Mouse (Mus musculus): ENCODE measurements around the gene Srebf1. TPM values are rescaled to one million over a fixed set of nuclear protein-coding genes. Genes with fewer than 3 reads are reported as not detected.

The Srebf1 gene
- polyA plus RNA-seq, 1 experiment = not detected

GRCm38 (mm10) chr11:60193556-60193955, 28.8 kb downstream of the Srebf1 start:
- TF ChIP-seq CTCF (IDR thresholded peaks at IDR 0.05; ENCODE audit: insufficient read depth, low read depth, low read length) = no peak
- no peak for TF ChIP-seq POLR2A (IDR thresholded peaks at IDR 0.05; ENCODE audit: insufficient read depth, low read depth, low read length)
- Histone ChIP-seq H3K4me1 (ENCODE audit: control insufficient read depth, insufficient read depth, low read length) (peaks cover 21% of the 10 kb centered on the region), H3K27ac (ENCODE audit: insufficient read depth, low read depth, low read length) (no peak overlapping the region), H3K4me3 (ENCODE audit: insufficient read depth, low read depth, low read length) (no peak overlapping the region)
- WGBS = 70% methylated on average over 4 of the region's 4 CpGs

- WGBS = 65% methylated on average over 6 of the region's 6 CpGs
- Histone ChIP-seq H3K4me3 (ENCODE audit: insufficient read depth, low read depth, low read length) (no peak overlapping the region), H3K4me1 (ENCODE audit: control insufficient read depth, insufficient read depth, low read length) (peaks cover 29% of the 10 kb centered on the region), H3K27ac (ENCODE audit: insufficient read depth, low read depth, low read length) (no peak overlapping the region)
- TF ChIP-seq POLR2A (IDR thresholded peaks at IDR 0.05; ENCODE audit: insufficient read depth, low read depth, low read length) (no peak), CTCF (IDR thresholded peaks at IDR 0.05; ENCODE audit: insufficient read depth, low read depth, low read length) (no peak)
Observed at GRCm38 (mm10) chr11:60192534-60192933, 29.8 kb downstream of the Srebf1 start.

GRCm38 (mm10) chr11:60190055-60190641, 32.2 kb downstream of the Srebf1 start:
- TF ChIP-seq POLR2A (IDR thresholded peaks at IDR 0.05; ENCODE audit: insufficient read depth, low read depth, low read length) = no peak
- TF ChIP-seq CTCF (IDR thresholded peaks at IDR 0.05; ENCODE audit: insufficient read depth, low read depth, low read length) = no peak
- Histone ChIP-seq H3K4me1 (ENCODE audit: control insufficient read depth, insufficient read depth, low read length) (peaks cover 52% of the 10 kb centered on the region), H3K27ac (ENCODE audit: insufficient read depth, low read depth, low read length) (no peak overlapping the region), H3K4me3 (ENCODE audit: insufficient read depth, low read depth, low read length) (no peak overlapping the region)
- 94% methylated on average over 17 of the region's 17 CpGs for WGBS

- Histone ChIP-seq H3K4me1 (ENCODE audit: control insufficient read depth, insufficient read depth, low read length) (peaks cover 57% of the 10 kb centered on the region), H3K4me3 (ENCODE audit: insufficient read depth, low read depth, low read length) (no peak overlapping the region), H3K27ac (ENCODE audit: insufficient read depth, low read depth, low read length) (no peak overlapping the region)
- 46% methylated on average over 21 of the region's 21 CpGs for WGBS
- no peak for TF ChIP-seq POLR2A (IDR thresholded peaks at IDR 0.05; ENCODE audit: insufficient read depth, low read depth, low read length)
- TF ChIP-seq CTCF (IDR thresholded peaks at IDR 0.05; ENCODE audit: insufficient read depth, low read depth, low read length) = no peak
Observed at GRCm38 (mm10) chr11:60189501-60190040, 32.8 kb downstream of the Srebf1 start.

GRCm38 (mm10) chr11:60188275-60188853, 34.0 kb downstream of the Srebf1 start:
- TF ChIP-seq CTCF (IDR thresholded peaks at IDR 0.05; ENCODE audit: insufficient read depth, low read depth, low read length) (no peak), POLR2A (IDR thresholded peaks at IDR 0.05; ENCODE audit: insufficient read depth, low read depth, low read length) (no peak)
- H3K27ac ChIP-seq (ENCODE audit: insufficient read depth, low read depth, low read length) = no peak overlapping the region
- WGBS = 83% methylated on average over 25 of the region's 25 CpGs
- no peak overlapping the region for H3K4me3 ChIP-seq (ENCODE audit: insufficient read depth, low read depth, low read length)
- peaks cover 69% of the 10 kb centered on the region for H3K4me1 ChIP-seq (ENCODE audit: control insufficient read depth, insufficient read depth, low read length)

- no peak overlapping the region for H3K4me3 ChIP-seq (ENCODE audit: insufficient read depth, low read depth, low read length)
- WGBS = 57% methylated on average over 11 of the region's 11 CpGs
- H3K27ac ChIP-seq (ENCODE audit: insufficient read depth, low read depth, low read length) = no peak overlapping the region
- peaks cover 76% of the 10 kb centered on the region for H3K4me1 ChIP-seq (ENCODE audit: control insufficient read depth, insufficient read depth, low read length)
- no peak for TF ChIP-seq POLR2A (IDR thresholded peaks at IDR 0.05; ENCODE audit: insufficient read depth, low read depth, low read length)
- no peak for TF ChIP-seq CTCF (IDR thresholded peaks at IDR 0.05; ENCODE audit: insufficient read depth, low read depth, low read length)
Observed at GRCm38 (mm10) chr11:60187070-60187469, 35.3 kb downstream of the Srebf1 start.

- Histone ChIP-seq H3K4me3 (ENCODE audit: insufficient read depth, low read depth, low read length) (no peak overlapping the region), H3K4me1 (ENCODE audit: control insufficient read depth, insufficient read depth, low read length) (peaks cover 84% of the 10 kb centered on the region), H3K27ac (ENCODE audit: insufficient read depth, low read depth, low read length) (peak overlapping the region; percentile 23)
- TF ChIP-seq POLR2A (IDR thresholded peaks at IDR 0.05; ENCODE audit: insufficient read depth, low read depth, low read length) = no peak
- TF ChIP-seq CTCF (IDR thresholded peaks at IDR 0.05; ENCODE audit: insufficient read depth, low read depth, low read length) = no peak
- 68% methylated on average over 20 of the region's 20 CpGs for WGBS
Observed at GRCm38 (mm10) chr11:60185396-60186231, 36.8 kb downstream of the Srebf1 start.

GRCm38 (mm10) chr11:60184346-60185325, 37.7 kb downstream of the Srebf1 start:
- Histone ChIP-seq H3K27ac (ENCODE audit: insufficient read depth, low read depth, low read length) (peak overlapping the region; percentile 23), H3K4me3 (ENCODE audit: insufficient read depth, low read depth, low read length) (no peak overlapping the region), H3K4me1 (ENCODE audit: control insufficient read depth, insufficient read depth, low read length) (peaks cover 84% of the 10 kb centered on the region)
- WGBS = 42% methylated on average over 22 of the region's 22 CpGs
- TF ChIP-seq POLR2A (IDR thresholded peaks at IDR 0.05; ENCODE audit: insufficient read depth, low read depth, low read length) (no peak), CTCF (IDR thresholded peaks at IDR 0.05; ENCODE audit: insufficient read depth, low read depth, low read length) (no peak)

Measured in olfactory bulb, adult 2 months (tissue).